Mouse (Mus musculus) hindbrain, embryonic 16.5 days (tissue): Measurements from ENCODE around the gene Krtcap2. TPM values are rescaled to one million over a fixed set of nuclear protein-coding genes. Genes with fewer than 3 reads are reported as not detected.

Experiments used
- ATAC-seq: fragments of 200-750 bp; cut with Nextera tagmentation; 2 replicates; pipeline ENCODE4 v1.8.0; 2017; ENCODE audit warnings: moderate TSS enrichment, moderate library complexity
- H3K27ac ChIP-seq: fragments of 300-500 bp; sonication (generic); 2 replicates; pipeline ENCODE4 v1.5.1; 2014; ENCODE audit warnings: low read depth, mild to moderate bottlenecking, control low read depth, low read length, moderate library complexity
- H3K27me3 ChIP-seq: fragments of 300-500 bp; sonication (generic); replicated peaks from 2 replicates; pipeline ENCODE4 v1.6.1; 2014; ENCODE audit warnings: low read length; ENCODE audit not compliant: control insufficient read depth, insufficient read depth
- H3K36me3 ChIP-seq: fragments of 300-500 bp; sonication (generic); 2 replicates; pipeline ENCODE4 v1.6.1; 2014; ENCODE audit warnings: mild to moderate bottlenecking, low read length, moderate library complexity, mixed read lengths; ENCODE audit not compliant: control insufficient read depth, insufficient read depth
- H3K4me1 ChIP-seq: fragments of 300-500 bp; sonication (generic); 2 replicates; pipeline ENCODE4 v1.6.1; 2014; ENCODE audit warnings: low read depth, low read length; ENCODE audit not compliant: control insufficient read depth, insufficient read depth
- H3K4me2 ChIP-seq: fragments of 300-500 bp; sonication (generic); 2 replicates; pipeline ENCODE4 v1.6.1; 2014; ENCODE audit warnings: mild to moderate bottlenecking, low read length, control low read depth, moderate library complexity
- H3K4me3 ChIP-seq: fragments of 300-500 bp; sonication (generic); 2 replicates; pipeline ENCODE4 v1.5.1; 2014; ENCODE audit warnings: mild to moderate bottlenecking, low read length, control low read depth, moderate library complexity
- H3K9ac ChIP-seq: fragments of 300-500 bp; sonication (generic); 2 replicates; pipeline ENCODE4 v1.6.1; 2014; ENCODE audit warnings: low read depth, mild to moderate bottlenecking, control low read depth, low read length, moderate library complexity
- H3K9me3 ChIP-seq: fragments of 300-500 bp; sonication (generic); 2 replicates; pipeline ENCODE4 v1.6.1; 2014; ENCODE audit warnings: mild to moderate bottlenecking, low read length, moderate library complexity; ENCODE audit not compliant: control insufficient read depth
- WGBS: fragments of 180-500 bp; shearing (Covaris S2); extraction: QIAGEN DNeasy Blood & Tissue Kit; methylation state at CpG from one replicate; pipeline ENCODE4 v1.1.7; 2014; 5-methylcytosine and 5-hydroxymethylcytosine counted together
- polyA plus RNA-seq: library from polyadenylated mRNA; unstranded; fragments of >200 nt; fragmentation: Nextera tagmentation; extraction: Ambion mirVana; gene quantifications from 2 replicates; pipeline ENCODE4 v1.2.1, GENCODE M21; 2015

Gene Krtcap2
- polyA plus RNA-seq, 1 experiment from 2014 or later: 227 TPM

DNA sequence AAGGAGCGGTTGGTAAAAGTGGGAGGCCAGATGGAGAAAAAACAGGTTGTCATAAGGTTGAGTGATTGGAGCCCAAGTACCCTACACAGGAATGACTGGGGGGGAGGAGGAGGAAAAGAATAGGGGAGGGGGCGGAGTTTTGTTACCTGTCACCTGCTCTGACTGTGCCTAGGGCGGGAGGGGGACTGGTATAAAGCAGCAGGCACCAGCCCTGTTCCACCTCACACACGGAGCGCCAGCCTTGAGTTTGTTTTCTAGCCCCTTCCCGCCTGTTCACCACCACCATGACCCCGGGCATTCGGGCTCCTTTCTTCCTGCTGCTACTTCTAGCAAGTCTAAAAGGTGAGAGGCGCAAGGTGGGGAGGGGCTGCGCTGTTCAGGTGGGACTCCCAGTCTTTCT lies 16.9 kb upstream of the Krtcap2 start, which contains the start of gene Muc1:
Gene Muc1 (plus strand): TSS at position 222 of the 400 bp plus-strand sequence.
- peak within 1 kb of the TSS; percentile 51 for H3K9ac ChIP-seq
- peak within 1 kb of the TSS; percentile 75 for H3K4me2 ChIP-seq
- no peaks in the 10 kb centered on the region for H3K27me3 ChIP-seq
- 29% methylated on average over 10 of the region's 10 CpGs for WGBS
- H3K4me3 ChIP-seq: peak within 1 kb of the TSS; percentile 48
- peaks cover 8% of the 10 kb centered on the region for H3K36me3 ChIP-seq
- no peak for ATAC-seq
- peak within 1 kb of the TSS; percentile 36 for H3K27ac ChIP-seq
- no peaks in the 10 kb centered on the region for H3K9me3 ChIP-seq
- peaks cover 44% of the 10 kb centered on the region for H3K4me1 ChIP-seq

GRCm38 (mm10) chr3:89229276-89229675 lies 16.5 kb upstream of the Krtcap2 start:
- ATAC-seq: no peak
- Histone ChIP-seq H3K4me2 (no peak overlapping the region), H3K36me3 (peaks cover 12% of the 10 kb centered on the region), H3K4me1 (peaks cover 40% of the 10 kb centered on the region), H3K9me3 (no peaks in the 10 kb centered on the region), H3K27me3 (no peaks in the 10 kb centered on the region), H3K27ac (no peak overlapping the region), H3K9ac (no peak overlapping the region), H3K4me3 (no peak overlapping the region)
- whole genome bisulfite sequencing: 64% methylated on average over 4 of the region's 4 CpGs

DNA sequence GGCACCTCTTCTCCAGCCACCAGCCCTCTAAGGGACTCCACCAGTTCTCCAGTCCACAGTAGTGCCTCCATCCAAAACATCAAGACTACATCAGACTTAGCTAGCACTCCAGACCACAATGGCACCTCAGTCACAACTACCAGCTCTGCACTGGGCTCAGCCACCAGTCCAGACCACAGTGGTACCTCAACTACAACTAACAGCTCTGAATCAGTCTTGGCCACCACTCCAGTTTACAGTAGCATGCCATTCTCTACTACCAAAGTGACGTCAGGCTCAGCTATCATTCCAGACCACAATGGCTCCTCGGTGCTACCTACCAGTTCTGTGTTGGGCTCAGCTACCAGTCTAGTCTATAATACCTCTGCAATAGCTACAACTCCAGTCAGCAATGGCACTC lies 15.2 kb upstream of the Krtcap2 start:
- H3K4me3 ChIP-seq: no peak overlapping the region
- H3K36me3 ChIP-seq: peaks cover 22% of the 10 kb centered on the region
- H3K27ac ChIP-seq: no peak overlapping the region
- H3K9ac ChIP-seq: no peak overlapping the region
- no peaks in the 10 kb centered on the region for H3K27me3 ChIP-seq
- peaks cover 28% of the 10 kb centered on the region for H3K4me1 ChIP-seq
- H3K9me3 ChIP-seq: no peaks in the 10 kb centered on the region
- 91% methylated on average over 2 of the region's 2 CpGs for WGBS
- no peak overlapping the region for H3K4me2 ChIP-seq
- no peak for ATAC-seq

DNA sequence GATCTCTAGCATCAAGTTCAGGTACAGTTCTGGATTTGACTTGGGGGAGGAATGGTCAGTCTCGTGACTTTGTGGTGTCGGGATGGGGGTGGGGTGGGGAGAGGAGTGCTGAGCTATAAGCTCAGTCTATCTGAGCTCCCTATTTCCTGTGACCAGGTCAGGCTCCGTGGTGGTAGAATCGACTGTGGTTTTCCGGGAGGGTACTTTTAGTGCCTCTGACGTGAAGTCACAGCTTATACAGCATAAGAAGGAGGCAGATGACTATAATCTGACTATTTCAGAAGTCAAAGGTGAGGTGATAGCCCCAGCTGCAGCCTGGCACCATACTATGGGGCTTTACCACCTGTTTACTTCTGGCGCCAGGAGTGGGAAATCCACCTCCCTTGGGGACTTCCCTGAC lies 14.4 kb upstream of the Krtcap2 start:
- 75% methylated on average over 7 of the region's 7 CpGs for WGBS
- Histone ChIP-seq H3K4me1 (peaks cover 26% of the 10 kb centered on the region), H3K9ac (no peak overlapping the region), H3K36me3 (peaks cover 24% of the 10 kb centered on the region), H3K4me3 (no peak overlapping the region), H3K9me3 (no peaks in the 10 kb centered on the region), H3K4me2 (no peak overlapping the region), H3K27ac (no peak overlapping the region), H3K27me3 (no peaks in the 10 kb centered on the region)
- no peak for ATAC-seq

DNA sequence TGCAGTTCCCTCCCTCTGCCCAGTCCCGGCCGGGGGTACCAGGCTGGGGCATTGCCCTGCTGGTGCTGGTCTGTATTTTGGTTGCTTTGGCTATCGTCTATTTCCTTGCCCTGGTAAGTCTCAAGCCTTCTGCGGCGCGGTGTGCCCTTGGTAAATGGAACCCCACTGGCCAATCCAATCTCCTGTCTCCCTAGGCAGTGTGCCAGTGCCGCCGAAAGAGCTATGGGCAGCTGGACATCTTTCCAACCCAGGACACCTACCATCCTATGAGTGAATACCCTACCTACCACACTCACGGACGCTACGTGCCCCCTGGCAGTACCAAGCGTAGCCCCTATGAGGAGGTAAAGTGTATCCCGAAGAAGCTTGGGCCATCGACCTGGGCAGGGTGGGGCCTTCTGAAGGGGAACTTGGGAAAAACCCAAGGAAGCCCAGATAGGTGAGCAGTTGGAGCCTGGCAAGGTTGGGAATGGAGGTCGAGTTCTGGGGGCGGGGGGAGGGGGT lies 13.9 kb upstream of the Krtcap2 start:
- WGBS: 77% methylated on average over 16 of the region's 16 CpGs
- H3K4me3 ChIP-seq: no peak overlapping the region
- H3K9ac ChIP-seq: no peak overlapping the region
- H3K36me3 ChIP-seq: peaks cover 29% of the 10 kb centered on the region
- peaks cover 22% of the 10 kb centered on the region for H3K4me1 ChIP-seq
- no peaks in the 10 kb centered on the region for H3K27me3 ChIP-seq
- H3K4me2 ChIP-seq: no peak overlapping the region
- H3K27ac ChIP-seq: no peak overlapping the region
- no peak for ATAC-seq
- H3K9me3 ChIP-seq: no peaks in the 10 kb centered on the region

- Histone ChIP-seq H3K27me3 (no peaks in the 10 kb centered on the region), H3K36me3 (peaks cover 35% of the 10 kb centered on the region), H3K9me3 (no peaks in the 10 kb centered on the region), H3K4me3 (no peak overlapping the region), H3K9ac (no peak overlapping the region), H3K27ac (no peak overlapping the region), H3K4me1 (peaks cover 14% of the 10 kb centered on the region), H3K4me2 (no peak overlapping the region)
- ATAC-seq: no peak
- 80% methylated on average over 6 of the region's 6 CpGs for WGBS
These were observed 13.2 kb upstream of the Krtcap2 start for GRCm38 (mm10) chr3:89232614-89233013.

GRCm38 (mm10) chr3:89233562-89234110 lies 12.1 kb upstream of the Krtcap2 start:
- Histone ChIP-seq H3K27me3 (no peaks in the 10 kb centered on the region), H3K4me1 (peaks cover 4% of the 10 kb centered on the region), H3K36me3 (peaks cover 44% of the 10 kb centered on the region), H3K4me2 (no peak overlapping the region), H3K27ac (no peak overlapping the region), H3K9ac (no peak overlapping the region), H3K4me3 (no peak overlapping the region), H3K9me3 (no peaks in the 10 kb centered on the region)
- 74% methylated on average over 14 of the region's 14 CpGs for WGBS
- ATAC-seq: no peak

GRCm38 (mm10) chr3:89236516-89236915 lies 9.2 kb upstream of the Krtcap2 start:
- 96% methylated on average over 10 of the region's 10 CpGs for WGBS

GRCm38 (mm10) chr3:89237682-89238081 lies 8.1 kb upstream of the Krtcap2 start:
- Histone ChIP-seq H3K4me3 (no peak overlapping the region), H3K27ac (no peak overlapping the region), H3K4me2 (no peak overlapping the region), H3K4me1 (peaks cover 5% of the 10 kb centered on the region; the same call in 1 of the 2 replicates), H3K9ac (no peak overlapping the region), H3K27me3 (no peaks in the 10 kb centered on the region), H3K9me3 (no peaks in the 10 kb centered on the region), H3K36me3 (peaks cover 73% of the 10 kb centered on the region)
- 92% methylated on average over 21 of the region's 21 CpGs for WGBS
- ATAC-seq: no peak

More at GRCm38 (mm10) chr3:89236516-89236915, 9.2 kb upstream of the Krtcap2 start:
- Histone ChIP-seq H3K36me3 (peaks cover 64% of the 10 kb centered on the region), H3K9ac (no peak overlapping the region), H3K27me3 (no peaks in the 10 kb centered on the region), H3K27ac (no peak overlapping the region), H3K4me1 (no peaks in the 10 kb centered on the region; the same call in 1 of the 2 replicates), H3K9me3 (no peaks in the 10 kb centered on the region), H3K4me2 (no peak overlapping the region), H3K4me3 (no peak overlapping the region)
- no peak for ATAC-seq
